In genomic region chr10:68181156-68181555, GRCm38 (mm10) we compare ENCODE assay signal across 22 mouse cellular contexts.
DNase-seq lines count a peak whose midpoint lies in the region; ATAC-seq and TF ChIP-seq lines count a peak whose summit lies in the region.
"Had no signal": no experiment of that assay in that cellular context is flagged by ENCODE, and none has a peak within 500 bp of the region (broad histone marks: within the 10 kb centered on the region; RNA-seq: fewer than 3 reads in every experiment).

No protein-coding gene starts in this region.

- 97% methylated on average over 10 of the region's 10 CpGs for WGBS in forebrain, postnatal 0 days
- 97% methylated on average over 10 of the region's 10 CpGs for WGBS in kidney, adult 2 months

- no peak for TF ChIP-seq POLR2A in testis, adult 2 months (IDR thresholded peaks at IDR 0.05; ENCODE audit: control insufficient read depth, low read depth, low read length)
- TF ChIP-seq POLR2A in kidney, adult 2 months (IDR thresholded peaks at IDR 0.05; ENCODE audit: low read depth, low read length): no peak

- no peak overlapping the region for H3K4me2 ChIP-seq in forebrain, postnatal 0 days (ENCODE audit: low read depth)
- H3K4me2 ChIP-seq: forebrain, embryonic 13.5 days; heart, embryonic 11.5 days; hindbrain, embryonic 12.5 days; hindbrain, embryonic 15.5 days had no signal

- H3K9ac ChIP-seq in forebrain, postnatal 0 days: no peak overlapping the region
- H3K9ac ChIP-seq: forebrain, embryonic 13.5 days; hindbrain, embryonic 12.5 days; hindbrain, embryonic 15.5 days had no signal

- no peaks in the 10 kb centered on the region for H3K27me3 ChIP-seq in testis, adult 2 months (ENCODE audit: control insufficient read depth, insufficient read depth, low read length)
- H3K27me3 ChIP-seq in forebrain, postnatal 0 days (ENCODE audit: insufficient read depth, low read length): no peaks in the 10 kb centered on the region
- no peaks in the 10 kb centered on the region for H3K27me3 ChIP-seq in kidney, adult 2 months (replicated peaks; ENCODE audit: control insufficient read depth, insufficient read depth, low read length)
- H3K27me3 ChIP-seq: CH12.LX; forebrain, embryonic 13.5 days; hindbrain, embryonic 12.5 days; hindbrain, embryonic 15.5 days had no signal

- H3K4me1 ChIP-seq in testis, adult 2 months (ENCODE audit: control insufficient read depth, insufficient read depth, low read length): no peaks in the 10 kb centered on the region; the same call in 1 of the 2 replicates
- no peaks in the 10 kb centered on the region for H3K4me1 ChIP-seq in forebrain, postnatal 0 days (ENCODE audit: insufficient read depth)
- H3K4me1 ChIP-seq in kidney, adult 2 months (ENCODE audit: control insufficient read depth, insufficient read depth, low read length): peaks cover 9% of the 10 kb centered on the region; the same call in 1 of the 2 replicates
- H3K4me1 ChIP-seq: forebrain, embryonic 13.5 days; hindbrain, embryonic 15.5 days had no signal

- no peak overlapping the region for H3K27ac ChIP-seq in testis, adult 2 months (ENCODE audit: control insufficient read depth, insufficient read depth, low read depth, low read length)
- no peak overlapping the region for H3K27ac ChIP-seq in forebrain, postnatal 0 days (ENCODE audit: low read depth, low read length)
- H3K27ac ChIP-seq in kidney, adult 2 months (ENCODE audit: insufficient read depth, low read depth, low read length): no peak overlapping the region
- H3K27ac ChIP-seq: forebrain, embryonic 10.5 days; forebrain, embryonic 13.5 days; gastrocnemius, adult 2 months; hindbrain, embryonic 12.5 days; hindbrain, embryonic 15.5 days had no signal

- no peak for TF ChIP-seq CTCF in testis, adult 2 months (IDR thresholded peaks at IDR 0.05; ENCODE audit: control insufficient read depth, insufficient read depth, insufficient replicate concordance, low read depth, low read length)
- TF ChIP-seq CTCF in forebrain, postnatal 0 days (IDR thresholded peaks at IDR 0.05; ENCODE audit: low read depth): no peak
- no peak for TF ChIP-seq CTCF in kidney, adult 2 months (conservative IDR thresholded peaks at IDR 0.05; ENCODE audit: insufficient read depth, insufficient read length, low read depth, low read length)

- no peaks in the 10 kb centered on the region for H3K36me3 ChIP-seq in testis, adult 2 months (ENCODE audit: control insufficient read depth, insufficient read depth, low read length)
- H3K36me3 ChIP-seq in forebrain, postnatal 0 days (ENCODE audit: insufficient read depth): no peaks in the 10 kb centered on the region
- peaks cover 2% of the 10 kb centered on the region; the same call in 1 of the 2 replicates for H3K36me3 ChIP-seq in kidney, adult 2 months (ENCODE audit: control insufficient read depth, insufficient read depth, low read length)

- no peak for ATAC-seq in forebrain, postnatal 0 days
- ATAC-seq: forebrain, embryonic 13.5 days; forebrain, embryonic 16.5 days; intestine, postnatal 0 days had no signal

- H3K9me3 ChIP-seq in forebrain, postnatal 0 days (ENCODE audit: low read length): no peaks in the 10 kb centered on the region
- H3K9me3 ChIP-seq: forebrain, embryonic 10.5 days; forebrain, embryonic 13.5 days; hindbrain, embryonic 12.5 days; hindbrain, embryonic 15.5 days had no signal

- DNase-seq in testis, postnatal 10 days (ENCODE audit: low spot score): no peak
- peak; percentile 93 for DNase-seq in ZHBTc4 (ENCODE audit: low read depth, low spot score)
- peak; percentile 41 for DNase-seq in testis, postnatal 14 days (ENCODE audit: low spot score)
- DNase-seq in forebrain, postnatal 0 days: no peak
- DNase-seq in kidney, adult 2 months: no peak
- DNase-seq: adrenal gland, adult 2 months; adrenal gland, postnatal 14 days; B cell, adult 2 months; cerebellum, adult 11-12 months; cerebellum, adult 8-10 months; cerebellum, postnatal 10 days; gastrocnemius, adult 2 months; gastrocnemius, postnatal 25 days had no signal

- H3K4me3 ChIP-seq in testis, adult 2 months (ENCODE audit: control insufficient read depth, low read depth, low read length): peak overlapping the region; percentile 16; the same call in 1 of the 2 replicates
- no peak overlapping the region for H3K4me3 ChIP-seq in forebrain, postnatal 0 days (ENCODE audit: low read depth, low read length)
- no peak overlapping the region for H3K4me3 ChIP-seq in kidney, adult 2 months (ENCODE audit: insufficient read depth, low read depth, low read length)
- H3K4me3 ChIP-seq: forebrain, embryonic 10.5 days; forebrain, embryonic 13.5 days; gastrocnemius, adult 2 months; hindbrain, embryonic 12.5 days; hindbrain, embryonic 15.5 days had no signal

Comparison
In these comparisons a context has a peak if more than half of its experiments do, and no peak if none do; other contexts are left out.
1. DNase-seq: peak in ZHBTc4 (single experiment) and testis, postnatal 14 days (single experiment); none in testis, postnatal 10 days (single experiment), forebrain, postnatal 0 days (single experiment) and kidney, adult 2 months (single experiment).